Mouse (Mus musculus) layer of hippocampus, adult 2 months (tissue): ENCODE measurements around the gene Nobox. TPM values are rescaled to one million over a fixed set of nuclear protein-coding genes. Genes with fewer than 3 reads are reported as not detected.

ENCODE experiments used
- DNase-seq, 2 experiments: peaks; one replicate each; pipeline ENCODE4 v3.0.0; 2022; ENCODE audit warnings: low spot score in 2 of 2
- H3K27ac ChIP-seq: fragments of 200-600 bp; 2 replicates; pipeline ENCODE4 v1.8.1; 2022
- H3K4me3 ChIP-seq: fragments of 200-600 bp; 2 replicates; pipeline ENCODE4 v1.8.1; 2022; ENCODE audit warnings: mild to moderate bottlenecking
- CTCF ChIP-seq: fragments of 200-600 bp; conservative IDR thresholded peaks from 2 replicates; pipeline ENCODE4 v1.8.1; 2022; ENCODE audit warnings: antibody characterized with exemption, mild to moderate bottlenecking, moderate library complexity
- long read RNA-seq, 2 experiments: library from polyadenylated mRNA; stranded (forward); transcript quantifications; one replicate each; pipeline ENCODE4 v2.0.0; 2021; ENCODE audit warnings: borderline mapping rate in 2 of 2
- total RNA-seq, 2 experiments: library from RNA; stranded (reverse); gene quantifications; 2 replicates each; pipeline ENCODE4 v1.2.3; 2021

Gene Nobox
- not detected for total RNA-seq
- long read RNA-seq, experiment 1: 0 reads
- long read RNA-seq, experiment 2: 0 reads

DNA sequence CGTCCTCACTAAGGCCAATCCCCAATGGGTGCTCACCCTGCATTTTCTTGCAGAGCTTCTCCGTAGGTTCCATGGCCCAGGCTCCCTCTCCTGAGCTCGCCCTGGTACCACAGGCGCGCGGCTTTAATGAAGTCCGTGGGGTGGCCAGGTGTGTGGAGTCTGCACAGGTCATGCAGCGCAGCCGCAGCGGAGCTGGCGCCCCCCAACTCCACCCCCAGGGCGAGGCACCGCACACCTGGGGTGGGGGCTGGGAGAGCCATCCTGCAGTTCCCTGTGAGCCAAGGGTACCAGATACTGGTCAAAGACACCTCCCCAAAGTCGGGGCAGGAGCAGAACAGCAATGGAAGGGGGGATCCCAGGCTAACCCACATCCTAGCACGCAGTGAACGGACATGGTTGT is at the start of gene Nobox:
Gene Nobox, minus strand, starts transcription at position 101 of the 400 bp plus-strand sequence.
- TF ChIP-seq CTCF: no peak
- DNase-seq: no peak
- Histone ChIP-seq H3K4me3 (no peak within 1 kb of the TSS), H3K27ac (no peak within 1 kb of the TSS)

DNA sequence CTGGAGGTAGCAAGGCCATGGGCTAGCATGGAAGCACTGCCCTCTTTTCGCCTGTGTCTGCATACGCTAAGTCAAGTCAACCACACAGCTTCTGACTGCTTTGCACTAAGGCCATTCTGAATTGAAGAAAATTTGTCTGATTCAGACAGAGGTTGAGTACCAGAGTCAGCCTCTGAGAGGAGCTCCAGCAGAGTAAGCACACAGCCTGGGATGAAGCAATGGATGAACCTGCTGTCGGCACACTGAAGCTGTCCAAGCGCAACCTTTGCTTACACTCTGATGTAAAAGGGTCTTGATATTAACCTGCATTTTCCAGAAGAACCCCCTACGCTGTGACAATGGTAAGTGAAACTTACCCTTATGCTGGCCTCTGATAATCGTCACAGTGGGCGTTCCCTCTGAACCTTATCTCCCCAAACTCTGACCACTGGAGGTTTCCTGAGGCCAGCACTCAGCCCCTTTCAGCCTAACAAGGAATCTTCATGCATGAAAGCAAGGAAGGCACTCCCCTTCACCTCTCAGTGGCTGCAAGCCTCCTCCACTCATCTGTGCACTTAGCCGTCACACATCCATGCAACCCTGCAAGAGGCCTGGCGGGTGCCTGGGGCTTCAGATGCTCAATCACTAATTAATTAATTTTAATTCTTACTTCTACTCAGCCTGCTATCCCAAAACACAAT is 45.3 kb upstream of the Nobox start:
- DNase-seq: no peak
- Histone ChIP-seq H3K4me3 (no peak overlapping the region), H3K27ac (no peak overlapping the region)
- peak; percentile 35 for TF ChIP-seq CTCF

DNA sequence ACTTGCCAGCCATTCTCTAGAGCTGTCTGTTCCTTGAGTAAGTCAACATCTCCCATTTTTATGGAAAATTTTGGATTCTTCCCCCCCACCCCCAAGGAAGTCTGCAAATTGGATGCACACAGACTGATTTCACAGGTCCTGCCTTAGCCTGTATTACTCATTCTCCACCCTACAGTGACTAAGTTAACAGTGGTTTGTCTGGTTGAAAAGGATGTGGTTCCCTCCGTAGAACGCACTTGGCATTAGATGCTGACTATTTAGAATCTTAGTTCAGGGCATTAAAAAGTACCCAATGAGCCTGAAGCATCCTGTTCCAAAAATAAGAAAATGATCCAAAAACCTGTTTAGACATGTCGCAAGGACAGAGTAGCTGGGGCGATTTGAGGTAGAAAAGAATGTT is 44.1 kb upstream of the Nobox start:
- no peak overlapping the region for H3K4me3 ChIP-seq
- no peak for DNase-seq
- H3K27ac ChIP-seq: no peak overlapping the region
- TF ChIP-seq CTCF: no peak

DNA sequence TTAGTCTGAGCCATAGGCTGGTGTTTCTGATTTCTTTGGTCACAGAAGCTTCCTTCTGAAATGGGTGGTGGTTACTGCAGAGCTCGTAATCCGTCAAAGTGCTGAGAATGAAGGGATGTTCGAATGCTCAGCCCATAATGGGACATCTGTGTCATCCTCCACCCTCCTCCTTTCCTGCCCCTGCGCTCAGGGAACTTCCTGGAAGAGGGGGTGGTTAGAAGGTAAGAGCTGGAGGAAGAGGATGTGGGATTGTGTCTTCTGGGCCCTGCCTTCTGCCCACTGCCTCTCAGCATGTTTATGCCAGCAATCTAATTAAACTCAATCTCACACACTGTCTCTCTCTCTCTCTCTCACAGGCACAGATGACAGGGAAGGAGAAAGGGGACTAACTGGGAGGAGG is 39.7 kb upstream of the Nobox start:
- Histone ChIP-seq H3K27ac (no peak overlapping the region), H3K4me3 (no peak overlapping the region)
- no peak for TF ChIP-seq CTCF
- DNase-seq: no peak

DNA sequence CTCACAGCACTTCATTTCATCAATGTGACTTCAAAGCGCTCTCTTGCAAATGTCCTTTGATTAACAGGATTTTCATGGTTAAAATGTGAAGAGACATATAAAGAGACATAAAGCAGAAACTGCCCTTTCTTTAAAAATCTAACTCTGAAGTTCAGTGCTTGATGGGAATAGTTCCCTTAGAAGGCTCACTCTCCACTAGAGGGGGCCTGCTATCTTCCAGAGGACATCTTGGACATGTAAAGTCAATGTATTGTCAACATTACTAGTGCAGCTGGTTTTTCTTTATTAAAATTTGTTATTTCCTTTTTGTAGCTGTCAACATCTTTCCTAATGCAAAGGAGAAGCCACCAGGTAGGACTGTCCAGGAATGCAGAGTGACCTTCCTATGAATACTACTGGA is 38.3 kb upstream of the Nobox start:
- TF ChIP-seq CTCF: peak; percentile 64
- Histone ChIP-seq H3K27ac (no peak overlapping the region), H3K4me3 (no peak overlapping the region)
- DNase-seq: no peak

DNA sequence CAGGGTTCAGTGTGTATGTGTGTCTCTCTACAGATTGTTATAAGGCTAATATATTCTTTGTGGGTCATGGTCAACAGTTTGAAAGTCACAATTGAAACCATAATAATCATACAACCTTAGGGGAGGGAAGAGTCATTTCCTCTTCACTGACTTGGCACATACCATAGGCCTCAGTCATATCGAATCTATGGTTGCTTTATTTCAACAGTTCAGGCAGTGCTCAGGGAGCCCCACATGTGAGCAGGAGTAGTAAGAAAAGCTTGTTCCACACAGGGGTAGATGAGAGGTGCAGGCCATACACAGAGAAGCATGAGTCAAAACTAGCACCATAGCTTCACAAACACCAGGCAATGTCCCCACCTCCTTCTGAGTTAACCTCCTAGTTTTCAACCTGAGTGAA is 33.7 kb upstream of the Nobox start:
- DNase-seq: no peak
- TF ChIP-seq CTCF: no peak
- Histone ChIP-seq H3K27ac (no peak overlapping the region), H3K4me3 (no peak overlapping the region)

DNA sequence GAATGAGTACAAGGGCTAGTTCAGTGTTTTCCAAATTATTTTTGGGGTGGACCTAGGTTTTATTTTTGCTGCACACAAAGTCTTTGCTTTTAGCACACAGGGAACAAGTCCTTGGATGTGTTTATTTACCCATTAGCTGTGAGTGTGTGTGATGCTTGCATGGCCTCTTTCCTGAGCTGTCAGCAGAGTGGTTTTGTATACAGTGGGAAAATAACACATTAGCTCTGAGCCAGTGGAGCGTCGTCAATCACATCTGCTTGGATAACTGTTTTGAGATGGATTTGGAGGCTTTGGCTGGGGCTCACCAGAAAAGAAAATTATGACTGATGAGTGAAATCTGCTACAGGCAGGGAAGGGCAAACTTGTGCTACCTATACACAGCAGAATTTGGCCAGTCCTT is 33.0 kb upstream of the Nobox start:
- no peak for TF ChIP-seq CTCF
- DNase-seq: no peak
- no peak overlapping the region for H3K27ac ChIP-seq
- no peak overlapping the region for H3K4me3 ChIP-seq

DNA sequence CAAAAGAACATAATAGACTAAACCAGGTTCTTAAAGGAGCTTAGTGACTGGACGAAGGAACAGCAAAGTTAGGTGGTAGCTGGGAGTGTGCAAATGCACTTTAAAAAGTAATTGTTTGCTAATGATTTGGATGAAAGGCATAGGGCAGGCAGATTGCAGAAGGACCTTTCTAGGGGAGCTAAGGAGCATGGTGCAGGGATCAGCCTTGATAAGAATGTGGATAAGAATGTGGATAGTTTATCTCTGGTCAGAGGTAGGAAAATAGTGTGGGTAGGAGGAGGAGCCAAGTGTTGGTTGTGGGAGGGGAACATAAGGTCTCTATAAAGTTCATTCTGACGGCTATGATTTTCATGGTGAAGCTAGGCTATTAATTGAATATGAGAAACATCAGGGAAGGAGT is 29.4 kb upstream of the Nobox start:
- H3K4me3 ChIP-seq: no peak overlapping the region
- no peak overlapping the region for H3K27ac ChIP-seq
- no peak for DNase-seq
- no peak for TF ChIP-seq CTCF

DNA sequence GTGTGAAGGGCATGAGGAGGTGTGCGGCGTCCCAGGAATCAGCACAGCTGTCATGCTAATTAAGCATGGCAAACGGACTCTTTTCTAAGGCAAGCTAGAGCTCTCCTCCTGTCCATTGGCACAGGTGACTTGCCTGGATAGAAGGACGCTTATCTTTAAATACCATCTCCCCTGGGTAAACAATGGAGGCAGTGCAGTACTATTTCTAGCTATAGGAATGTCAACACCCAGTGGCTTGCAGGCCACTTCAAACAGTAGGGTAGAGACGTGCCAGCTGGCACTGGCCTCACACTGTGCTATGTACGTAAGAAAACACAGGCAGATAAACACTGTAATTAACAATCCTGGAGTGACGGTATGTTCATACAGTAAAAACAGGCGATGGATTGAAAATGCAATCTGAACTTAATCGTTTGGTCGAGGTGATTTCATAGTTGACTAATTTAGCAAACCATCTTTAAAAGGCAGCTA is 28.2 kb upstream of the Nobox start:
- Histone ChIP-seq H3K27ac (no peak overlapping the region), H3K4me3 (no peak overlapping the region)
- no peak for TF ChIP-seq CTCF
- DNase-seq: no peak

DNA sequence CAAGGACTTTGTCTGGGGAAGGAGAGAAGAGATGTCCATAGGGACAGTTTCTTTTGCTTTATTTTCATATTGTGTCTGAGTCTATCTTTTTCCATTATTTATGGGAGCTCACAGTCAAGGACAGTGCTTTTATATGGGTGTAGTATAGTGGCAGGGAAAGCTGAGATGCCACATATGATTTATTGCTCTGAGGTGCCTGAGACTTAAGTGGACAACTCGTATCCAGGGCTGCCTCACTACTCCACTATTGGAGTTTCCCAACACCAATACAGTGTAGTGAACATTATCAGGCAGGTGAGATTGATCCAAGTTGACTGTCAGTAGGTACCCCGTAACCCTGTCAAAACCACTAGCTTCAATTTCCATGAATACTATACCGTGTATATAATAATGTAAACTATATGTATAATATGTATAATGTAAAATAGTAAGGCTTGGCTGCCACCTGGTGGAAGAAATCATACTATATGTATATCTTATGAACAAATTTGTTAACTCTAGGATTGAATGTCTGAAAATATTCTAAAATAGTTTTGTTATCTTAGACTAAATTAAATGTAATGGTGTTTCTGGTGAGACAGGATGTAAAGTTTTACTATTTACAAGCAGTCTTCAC is 26.4 kb upstream of the Nobox start:
- no peak overlapping the region for H3K27ac ChIP-seq
- DNase-seq: no peak
- no peak overlapping the region for H3K4me3 ChIP-seq
- TF ChIP-seq CTCF: peak; percentile 56

DNA sequence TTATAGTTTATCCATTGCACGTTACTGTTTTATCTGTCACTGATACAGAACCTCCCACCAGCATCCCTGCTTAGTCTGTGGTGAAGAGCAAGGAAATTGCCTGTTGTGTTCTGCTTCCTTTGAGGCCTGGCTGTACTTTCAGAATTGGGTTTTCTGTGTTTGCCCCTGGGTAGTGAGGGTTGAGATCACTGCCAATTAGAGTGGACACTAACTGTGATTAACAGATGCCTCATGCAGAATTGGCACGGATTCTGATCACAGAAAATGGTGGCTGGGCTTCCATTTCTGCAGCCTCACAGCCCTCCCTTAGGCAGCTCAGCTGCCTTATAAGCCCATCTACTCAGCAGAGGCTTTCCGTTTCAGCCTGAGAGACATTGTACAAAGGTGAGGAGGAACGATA is 24.1 kb upstream of the Nobox start:
- TF ChIP-seq CTCF: no peak
- DNase-seq: no peak
- Histone ChIP-seq H3K4me3 (no peak overlapping the region), H3K27ac (no peak overlapping the region)

DNA sequence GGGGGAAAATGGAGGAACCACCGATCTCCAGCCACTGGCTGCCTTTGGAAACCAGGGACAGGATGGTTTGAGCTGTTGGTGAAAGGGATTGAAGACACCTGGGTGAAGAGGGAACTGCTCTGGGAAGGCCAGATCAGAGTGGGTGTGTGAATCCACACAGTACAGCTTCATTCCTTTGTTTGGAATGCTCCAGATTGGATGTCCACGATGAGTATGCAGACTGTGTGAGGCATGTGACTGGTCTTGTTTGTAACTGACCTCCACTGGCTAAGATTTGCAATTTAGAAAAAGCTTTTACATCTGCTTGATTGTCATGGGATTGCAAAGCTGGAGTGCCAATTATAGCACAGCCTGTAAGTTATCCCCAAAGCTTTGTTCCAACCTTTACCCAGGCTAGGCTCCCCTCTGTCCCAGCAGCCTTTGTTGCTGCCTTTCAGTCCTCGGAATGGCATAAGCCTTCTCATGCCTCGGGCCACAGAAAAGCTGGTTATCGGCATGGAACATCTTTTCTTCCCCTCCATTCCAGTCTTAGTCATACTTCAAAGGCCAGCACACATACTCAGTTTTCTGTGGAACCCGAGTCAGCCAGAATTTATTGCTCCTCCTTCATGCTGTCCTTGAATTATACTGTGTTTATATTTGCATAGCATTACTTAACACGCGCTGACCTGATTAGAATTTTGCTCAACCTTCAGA is 3.8 kb upstream of the Nobox start:
- Histone ChIP-seq H3K4me3 (no peak overlapping the region), H3K27ac (no peak overlapping the region)
- no peak for DNase-seq
- TF ChIP-seq CTCF: no peak

DNA sequence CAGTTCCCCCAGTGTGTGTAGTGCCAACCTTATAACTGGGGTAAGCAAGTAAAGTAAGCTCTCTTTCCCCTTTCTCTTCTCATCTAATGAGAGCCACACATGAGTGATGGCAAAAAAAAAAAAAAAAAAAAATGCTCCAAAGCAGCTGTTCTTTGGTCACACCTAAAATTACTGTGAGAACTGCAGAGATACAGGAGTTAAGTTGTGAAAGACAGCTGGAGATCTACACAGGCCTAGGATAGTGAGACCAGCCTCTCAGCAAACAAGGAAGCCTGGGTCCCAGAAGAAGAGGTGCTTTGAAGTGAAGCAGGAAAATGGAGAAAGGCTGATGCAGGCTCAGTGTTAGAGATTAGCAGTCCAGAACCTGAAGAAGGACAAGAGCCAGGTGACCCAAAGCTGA is 3.2 kb upstream of the Nobox start:
- TF ChIP-seq CTCF: no peak
- H3K27ac ChIP-seq: no peak overlapping the region
- DNase-seq: no peak
- H3K4me3 ChIP-seq: no peak overlapping the region

DNA sequence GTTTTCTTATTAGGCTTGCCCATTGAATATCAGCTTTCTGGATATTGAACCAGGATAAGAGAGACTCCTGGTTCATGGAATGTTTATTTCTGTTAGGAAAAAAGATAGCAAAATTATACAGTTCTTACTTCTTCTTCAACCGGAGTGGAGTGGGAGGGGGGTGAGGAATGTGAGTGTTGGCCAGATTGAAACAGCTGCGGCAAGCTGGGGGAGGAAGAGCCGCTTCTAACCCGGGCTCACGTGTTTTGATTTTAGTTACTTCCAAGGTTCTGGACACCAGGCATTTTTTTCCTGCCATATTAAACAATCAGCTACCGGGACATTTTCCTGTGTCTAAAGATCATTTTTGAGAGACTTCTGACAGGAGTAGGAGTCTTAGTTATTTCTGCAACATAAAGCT is 717 bp upstream of the Nobox start:
- no peak overlapping the region for H3K4me3 ChIP-seq
- DNase-seq: no peak
- TF ChIP-seq CTCF: no peak
- H3K27ac ChIP-seq: no peak overlapping the region
